Mouse (Mus musculus) gastrocnemius, postnatal 36 days (tissue): ENCODE data around the gene 2010111I01Rik. TPM values are rescaled to one million over a fixed set of nuclear protein-coding genes. Genes with fewer than 3 reads are reported as not detected.
"Not testable (repeated sequence)": the region's sequence is repeated elsewhere in the genome, so short reads cannot be mapped to it uniquely, and the experiment has no call there.

Experiments used
- DNase-seq, 2 experiments: peaks; one replicate each; pipeline ENCODE4 v3.0.0; 2022
- intact Hi-C: fragments of 180-260 bp; cut with DNase I; formaldehyde crosslinking; loops from one replicate; pipeline ENCODE4 v1.15.1; 2025
- long read RNA-seq, 2 experiments: library from polyadenylated mRNA; stranded (forward); transcript quantifications; one replicate each; pipeline ENCODE4 v2.0.0; 2021
- total RNA-seq, 2 experiments: library from RNA; stranded (reverse); gene quantifications; 2 replicates each; pipeline ENCODE4 v1.2.3; 2021

2010111I01Rik gene
- 10 to 100 TPM; 62.5 to 70.3 TPM for total RNA-seq
- long read RNA-seq, experiment 1, transcript 2010111I01Rik-224 (6 exons, 1,055 nt), result major isoform, 15 of 37 reads
- long read RNA-seq, experiment 1, partial matches to known transcripts, result 7 of 37 reads
- long read RNA-seq, experiment 1, other reads (novel, unspliced or antisense), result 10 of 37 reads
- long read RNA-seq, experiment 2, transcript 2010111I01Rik-225 (5 exons, 918 nt), result minor isoform, 5 of 67 reads
- long read RNA-seq, experiment 2, transcript 2010111I01Rik-211 (1 exons, 1,599 nt), result minor isoform, 7 of 67 reads
- long read RNA-seq, experiment 2, transcript 2010111I01Rik-224 (6 exons, 1,055 nt), result major isoform, 35 of 67 reads
- long read RNA-seq, experiment 2, partial matches to known transcripts, result 9 of 67 reads
- long read RNA-seq, experiment 2, other reads (novel, unspliced or antisense), result 10 of 67 reads

- peak; percentile 92 to 94 for DNase-seq
- intact Hi-C loops, result no loop called here
Observed at GRCm38 (mm10) chr13:62964640-62965311, at the start of gene 2010111I01Rik. TSS of gene 2010111I01Rik (plus strand) at chr13:62964893.

- DNase-seq, result no peak
- intact Hi-C loops, result no loop called here
Observed at GRCm38 (mm10) chr13:62916675-62917074, 48.0 kb upstream of the 2010111I01Rik start.

GRCm38 (mm10) chr13:62917416-62918110 lies 47.1 kb upstream of the 2010111I01Rik start:
- intact Hi-C loops, result no loop called here
- DNase-seq, result no peak

- intact Hi-C loops, result no loop called here
- DNase-seq, result peak; percentile 55 to 64
Observed at GRCm38 (mm10) chr13:62919647-62920341, 44.9 kb upstream of the 2010111I01Rik start.

- DNase-seq, result no peak
- intact Hi-C loops, result no loop called here
Observed at GRCm38 (mm10) chr13:62922645-62923044, 42.0 kb upstream of the 2010111I01Rik start.

- no peak for DNase-seq
- intact Hi-C loops, result no loop called here
Observed at GRCm38 (mm10) chr13:62923182-62923581, 41.5 kb upstream of the 2010111I01Rik start.

- intact Hi-C loops, result loop anchor here (5.0 kb wide), 1 partner anchor 116 kb away; no protein-coding TSS in a partner anchor
- DNase-seq, result peak; percentile 17 to 22
Observed at GRCm38 (mm10) chr13:62926479-62926878, 38.2 kb upstream of the 2010111I01Rik start.

GRCm38 (mm10) chr13:62927470-62927869 lies 37.2 kb upstream of the 2010111I01Rik start:
- intact Hi-C loops, result loop anchor here (5.0 kb wide), 1 partner anchor 115 kb away; no protein-coding TSS in a partner anchor
- no peak for DNase-seq

GRCm38 (mm10) chr13:62929144-62929543 lies 35.5 kb upstream of the 2010111I01Rik start:
- intact Hi-C loops, result loop anchor here (5.0 kb wide), 1 partner anchor 113 kb away; no protein-coding TSS in a partner anchor
- DNase-seq, result not testable (repeated sequence)

GRCm38 (mm10) chr13:62929766-62930389 lies 34.8 kb upstream of the 2010111I01Rik start:
- intact Hi-C loops, result loop anchor here (5.0 kb wide), 1 partner anchor 112 kb away; no protein-coding TSS in a partner anchor
- no peak for DNase-seq

GRCm38 (mm10) chr13:62932452-62932851 lies 32.2 kb upstream of the 2010111I01Rik start:
- intact Hi-C loops, result no loop called here
- no peak for DNase-seq

GRCm38 (mm10) chr13:62939371-62939770 lies 25.3 kb upstream of the 2010111I01Rik start:
- intact Hi-C loops, result no loop called here
- DNase-seq, result no peak

- intact Hi-C loops, result no loop called here
- no peak for DNase-seq
Observed at GRCm38 (mm10) chr13:62939797-62940196, 24.9 kb upstream of the 2010111I01Rik start.

GRCm38 (mm10) chr13:62940721-62941120 lies 24.0 kb upstream of the 2010111I01Rik start:
- intact Hi-C loops, result no loop called here
- no peak for DNase-seq

GRCm38 (mm10) chr13:62941341-62942005 lies 23.2 kb upstream of the 2010111I01Rik start:
- DNase-seq, result no peak
- intact Hi-C loops, result no loop called here

- intact Hi-C loops, result no loop called here
- no peak for DNase-seq
Observed at GRCm38 (mm10) chr13:62943274-62943830, 21.3 kb upstream of the 2010111I01Rik start.

- intact Hi-C loops, result no loop called here
Observed at GRCm38 (mm10) chr13:62944109-62944508, 20.6 kb upstream of the 2010111I01Rik start.

GRCm38 (mm10) chr13:62949560-62950188 lies 15.0 kb upstream of the 2010111I01Rik start:
- intact Hi-C loops, result no loop called here
- no peak for DNase-seq

More at GRCm38 (mm10) chr13:62944109-62944508, 20.6 kb upstream of the 2010111I01Rik start:
- DNase-seq, result no peak
